8 mouse cellular contexts compared by ENCODE assay signal in genomic region chr19:17355950-17356867, GRCm38 (mm10). TPM values are rescaled to one million over a fixed set of nuclear protein-coding genes. Genes with fewer than 3 reads are reported as not detected.
DNase-seq lines count a peak whose midpoint lies in the region; ATAC-seq and TF ChIP-seq lines count a peak whose summit lies in the region.

No protein-coding gene starts in this region.

- H3K4me1 ChIP-seq in forebrain, embryonic 15.5 days, result peaks cover 8% of the 10 kb centered on the region
- peaks cover 11% of the 10 kb centered on the region for H3K4me1 ChIP-seq in hindbrain, embryonic 12.5 days
- no peaks in the 10 kb centered on the region for H3K4me1 ChIP-seq in limb, embryonic 14.5 days (ENCODE audit: control insufficient read depth, insufficient read depth, low read length)
- peaks cover 8% of the 10 kb centered on the region for H3K4me1 ChIP-seq in midbrain, embryonic 13.5 days (replicated peaks)

- H3K4me2 ChIP-seq in forebrain, embryonic 15.5 days (replicated peaks), result peak overlapping the region; percentile 71
- H3K4me2 ChIP-seq in hindbrain, embryonic 12.5 days (replicated peaks), result peak overlapping the region; percentile 73
- H3K4me2 ChIP-seq in limb, embryonic 14.5 days (replicated peaks; ENCODE audit: low read depth, low read length, severe bottlenecking), result peak overlapping the region; percentile 88
- peak overlapping the region; percentile 72 for H3K4me2 ChIP-seq in midbrain, embryonic 13.5 days (replicated peaks)

- no peak overlapping the region for H3K9ac ChIP-seq in forebrain, embryonic 15.5 days (replicated peaks)
- H3K9ac ChIP-seq in hindbrain, embryonic 12.5 days, result peak overlapping the region; percentile 39; the same call in 1 of the 2 replicates
- peak overlapping the region; percentile 56 for H3K9ac ChIP-seq in limb, embryonic 14.5 days (ENCODE audit: low read depth, low read length, severe bottlenecking)
- H3K9ac ChIP-seq in midbrain, embryonic 13.5 days (replicated peaks), result peak overlapping the region; percentile 23; the same call in 1 of the 2 replicates

- ATAC-seq in forebrain, embryonic 15.5 days (replicated peaks), result peak; percentile 60; the same call in 1 of the 2 replicates
- peak; percentile 73; the same call in 1 of the 2 replicates for ATAC-seq in hindbrain, embryonic 12.5 days (ENCODE audit: low FRiP score)
- ATAC-seq in limb, embryonic 14.5 days (ENCODE audit: low FRiP score, low read depth), result peak; percentile 84
- ATAC-seq in midbrain, embryonic 13.5 days, result peak; percentile 55; the same call in 1 of the 2 replicates

- H3K36me3 ChIP-seq in forebrain, embryonic 15.5 days, result no peaks in the 10 kb centered on the region
- no peaks in the 10 kb centered on the region for H3K36me3 ChIP-seq in hindbrain, embryonic 12.5 days
- H3K36me3 ChIP-seq in limb, embryonic 14.5 days (ENCODE audit: control insufficient read depth, insufficient read depth, low read length), result no peaks in the 10 kb centered on the region
- H3K36me3 ChIP-seq in midbrain, embryonic 13.5 days, result no peaks in the 10 kb centered on the region
- no peaks in the 10 kb centered on the region; the same call in 1 of the 2 replicates for H3K36me3 ChIP-seq in splenic B cell, adult 2 months (ENCODE audit: control insufficient read depth, insufficient read depth, low read length, poor library complexity, severe bottlenecking)

- H3K4me3 ChIP-seq in forebrain, embryonic 15.5 days, result peak overlapping the region; percentile 34
- H3K4me3 ChIP-seq in hindbrain, embryonic 12.5 days, result peak overlapping the region; percentile 40
- H3K4me3 ChIP-seq in limb, embryonic 14.5 days (replicated peaks; ENCODE audit: low read length), result peak overlapping the region; percentile 50
- peak overlapping the region; percentile 40 for H3K4me3 ChIP-seq in midbrain, embryonic 13.5 days (replicated peaks)

- DNase-seq in R1 (ENCODE audit: low read depth, low spot score), result peak; percentile 84
- DNase-seq in cerebellum, adult 18-20 months, result peak; percentile 84 to 88
- peak; percentile 40 for DNase-seq in limb, embryonic 14.5 days (ENCODE audit: low spot score)
- DNase-seq in splenic B cell, adult 2 months (ENCODE audit: low read depth, low spot score), result peak; percentile 86
- no peak for DNase-seq in layer of hippocampus, postnatal 36 days

- WGBS in forebrain, embryonic 15.5 days, result 2% methylated on average over 50 of the region's 50 CpGs
- 1% methylated on average over 50 of the region's 50 CpGs for WGBS in hindbrain, embryonic 12.5 days
- WGBS in limb, embryonic 14.5 days, result 2% methylated on average over 50 of the region's 50 CpGs
- WGBS in midbrain, embryonic 13.5 days, result 1% methylated on average over 50 of the region's 50 CpGs

- no peak for TF ChIP-seq POLR2A in limb, embryonic 14.5 days (IDR thresholded peaks at IDR 0.05; ENCODE audit: borderline replicate concordance, extremely low read depth, insufficient read depth, insufficient read length)

- no peak overlapping the region for H3K27ac ChIP-seq in forebrain, embryonic 15.5 days (replicated peaks)
- no peak overlapping the region for H3K27ac ChIP-seq in hindbrain, embryonic 12.5 days
- no peak overlapping the region for H3K27ac ChIP-seq in limb, embryonic 14.5 days (replicated peaks; ENCODE audit: low read depth, low read length)
- no peak overlapping the region for H3K27ac ChIP-seq in midbrain, embryonic 13.5 days

- H3K27me3 ChIP-seq in forebrain, embryonic 15.5 days, result peaks cover 9% of the 10 kb centered on the region; the same call in 1 of the 2 replicates
- H3K27me3 ChIP-seq in hindbrain, embryonic 12.5 days, result peaks cover 22% of the 10 kb centered on the region
- no peaks in the 10 kb centered on the region for H3K27me3 ChIP-seq in limb, embryonic 14.5 days (ENCODE audit: control insufficient read depth, insufficient read depth, low read length)
- H3K27me3 ChIP-seq in midbrain, embryonic 13.5 days, result peaks cover 31% of the 10 kb centered on the region
- no peaks in the 10 kb centered on the region for H3K27me3 ChIP-seq in splenic B cell, adult 2 months (ENCODE audit: control insufficient read depth, insufficient read depth, low read length, poor library complexity, severe bottlenecking)

- H3K9me3 ChIP-seq in forebrain, embryonic 15.5 days, result no peaks in the 10 kb centered on the region
- no peaks in the 10 kb centered on the region for H3K9me3 ChIP-seq in hindbrain, embryonic 12.5 days (replicated peaks)
- no peaks in the 10 kb centered on the region for H3K9me3 ChIP-seq in limb, embryonic 14.5 days (ENCODE audit: control insufficient read depth, low read length)
- no peaks in the 10 kb centered on the region for H3K9me3 ChIP-seq in midbrain, embryonic 13.5 days

RNA-seq across cellular contexts. Expression of gene Gcnt1, which starts 16.4 kb away (rescaled TPM):
- 0.49 and 0.79 TPM in 2 replicates for polyA plus RNA-seq in forebrain, embryonic 15.5 days (2015; fragmentation: Nextera tagmentation; extraction: Ambion mirVana)
- polyA plus RNA-seq in hindbrain, embryonic 12.5 days (2016; fragmentation: Nextera tagmentation; extraction: Ambion mirVana), result 6.9 and 7.6 TPM in 2 replicates
- polyA plus RNA-seq in limb, embryonic 14.5 days (2012; rRNA removed), result 3.4 and 3.9 TPM in 2 replicates
- polyA plus RNA-seq in limb, embryonic 14.5 days (2014; fragmentation: Nextera tagmentation; extraction: Ambion mirVana), result 5.1 and 5.3 TPM in 2 replicates
- polyA plus RNA-seq in midbrain, embryonic 13.5 days (2015; fragmentation: Nextera tagmentation; extraction: Ambion mirVana), result 0.48 and 0.52 TPM in 2 replicates
- total RNA-seq in layer of hippocampus, postnatal 36 days (2021), result 1 to 10 TPM; 3.1 to 3.2 TPM

RNA-seq across cellular contexts. Expression of gene Rfk, which starts 37.6 kb away (rescaled TPM):
- polyA plus RNA-seq in forebrain, embryonic 15.5 days (2015; fragmentation: Nextera tagmentation; extraction: Ambion mirVana), result 75.1 and 77.5 TPM in 2 replicates
- polyA plus RNA-seq in hindbrain, embryonic 12.5 days (2016; fragmentation: Nextera tagmentation; extraction: Ambion mirVana), result 89.0 and 93.8 TPM in 2 replicates
- polyA plus RNA-seq in limb, embryonic 14.5 days (2012; rRNA removed), result 29.8 and 35.1 TPM in 2 replicates
- polyA plus RNA-seq in limb, embryonic 14.5 days (2014; fragmentation: Nextera tagmentation; extraction: Ambion mirVana), result 57.2 and 59.0 TPM in 2 replicates
- polyA plus RNA-seq in midbrain, embryonic 13.5 days (2015; fragmentation: Nextera tagmentation; extraction: Ambion mirVana), result 62.6 and 67.2 TPM in 2 replicates
- total RNA-seq in layer of hippocampus, postnatal 36 days (2021), result 10 to 100 TPM; 64.6 to 71.4 TPM

Comparison
In these comparisons a context has a peak if more than half of its experiments do, and no peak if none do; other contexts are left out.
1. DNase-seq: peak in R1 (single experiment), cerebellum, adult 18-20 months (2 of 2), limb, embryonic 14.5 days (single experiment) and splenic B cell, adult 2 months (single experiment); none in layer of hippocampus, postnatal 36 days (0 of 2).
2. Peak in every context shown above with its lines, with median percentiles within 50 percentile points of each other: ATAC-seq, H3K4me2 ChIP-seq and H3K4me3 ChIP-seq.